Mouse (Mus musculus): Measurements from ENCODE around the gene Pappa2. TPM values are rescaled to one million over a fixed set of nuclear protein-coding genes. Genes with fewer than 3 reads are reported as not detected.

Gene Pappa2
- total and polyA plus RNA-seq, 2 experiments from 2014 or later, result 0.63 to 5.4 TPM

DNA sequence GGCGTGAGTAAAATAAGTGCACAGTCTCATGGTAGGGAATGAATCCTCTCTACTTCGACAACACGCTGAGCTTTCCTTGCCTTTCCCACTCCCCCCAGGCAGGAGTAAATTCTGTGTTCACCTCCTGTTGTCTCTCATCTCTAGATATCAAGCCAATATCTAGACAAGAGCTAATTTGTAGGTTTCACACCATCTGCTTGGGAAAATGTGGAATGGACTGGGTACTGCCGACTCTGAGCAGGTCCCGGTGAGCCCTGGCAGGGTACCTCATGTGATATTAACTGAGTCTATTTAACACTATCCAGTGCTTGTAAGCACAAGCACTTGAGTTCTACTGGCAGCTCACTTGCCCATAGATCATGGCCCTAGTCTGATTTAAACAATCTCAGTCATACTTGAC is 64.7 kb downstream of the Pappa2 start:
- H3K4me1 ChIP-seq (ENCODE audit: insufficient read depth), result no peaks in the 10 kb centered on the region
- no peak for TF ChIP-seq CTCF (IDR thresholded peaks at IDR 0.05; ENCODE audit: low read depth)
- no peak overlapping the region for H3K9ac ChIP-seq
- no peaks in the 10 kb centered on the region for H3K36me3 ChIP-seq (ENCODE audit: insufficient read depth)
- ATAC-seq (no peak), DNase-seq (no peak)
- no peaks in the 10 kb centered on the region for H3K27me3 ChIP-seq (ENCODE audit: insufficient read depth, low read length)
- no peak overlapping the region for H3K4me2 ChIP-seq (ENCODE audit: low read depth)
- no peak overlapping the region for H3K27ac ChIP-seq (ENCODE audit: low read depth, low read length)
- no peak overlapping the region for H3K4me3 ChIP-seq (ENCODE audit: low read depth, low read length)
- WGBS, result 79% methylated on average over 5 of the region's 5 CpGs
- H3K9me3 ChIP-seq (ENCODE audit: low read length), result no peaks in the 10 kb centered on the region

DNA sequence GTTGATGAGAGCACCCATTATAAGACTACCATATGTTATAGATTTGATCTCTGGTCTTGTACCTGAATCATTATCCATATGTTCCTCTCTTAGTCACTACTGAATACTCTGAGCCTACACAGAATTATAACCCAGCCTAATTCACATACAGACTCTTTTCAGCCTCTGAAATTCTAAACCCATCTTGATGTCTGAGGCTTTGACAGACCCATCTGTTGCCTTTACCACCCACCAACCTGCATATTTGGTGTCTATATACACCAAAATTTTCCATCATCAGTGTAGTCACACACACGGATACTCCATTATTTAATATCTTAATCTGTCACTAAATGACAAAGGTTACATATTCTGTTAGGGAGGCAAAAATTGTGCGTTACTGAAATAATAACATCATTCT is 69.6 kb downstream of the Pappa2 start:
- H3K27me3 ChIP-seq (ENCODE audit: insufficient read depth, low read length), result no peaks in the 10 kb centered on the region
- DNase-seq (no peak), ATAC-seq (no peak)
- no peak overlapping the region for H3K9ac ChIP-seq
- no peaks in the 10 kb centered on the region for H3K9me3 ChIP-seq (ENCODE audit: low read length)
- H3K4me1 ChIP-seq (ENCODE audit: insufficient read depth), result no peaks in the 10 kb centered on the region
- TF ChIP-seq CTCF (IDR thresholded peaks at IDR 0.05; ENCODE audit: low read depth), result no peak
- no peak overlapping the region for H3K4me3 ChIP-seq (ENCODE audit: low read depth, low read length)
- H3K27ac ChIP-seq (ENCODE audit: low read depth, low read length), result no peak overlapping the region
- no peak overlapping the region for H3K4me2 ChIP-seq (ENCODE audit: low read depth)
- no peaks in the 10 kb centered on the region for H3K36me3 ChIP-seq (ENCODE audit: insufficient read depth)
- 91% methylated on average over 2 of the region's 2 CpGs for WGBS

GRCm38 (mm10) chr1:158897339-158897738 is 83.0 kb downstream of the Pappa2 start:
- Histone ChIP-seq H3K27ac (ENCODE audit: low read depth, low read length) (no peak overlapping the region), H3K27me3 (ENCODE audit: insufficient read depth, low read length) (no peaks in the 10 kb centered on the region), H3K4me1 (ENCODE audit: insufficient read depth) (no peaks in the 10 kb centered on the region), H3K9ac (no peak overlapping the region), H3K4me3 (ENCODE audit: low read depth, low read length) (no peak overlapping the region), H3K4me2 (ENCODE audit: low read depth) (no peak overlapping the region), H3K9me3 (ENCODE audit: low read length) (no peaks in the 10 kb centered on the region), H3K36me3 (ENCODE audit: insufficient read depth) (no peaks in the 10 kb centered on the region)
- DNase-seq (no peak), ATAC-seq (no peak)
- no peak for TF ChIP-seq CTCF (IDR thresholded peaks at IDR 0.05; ENCODE audit: low read depth)

DNA sequence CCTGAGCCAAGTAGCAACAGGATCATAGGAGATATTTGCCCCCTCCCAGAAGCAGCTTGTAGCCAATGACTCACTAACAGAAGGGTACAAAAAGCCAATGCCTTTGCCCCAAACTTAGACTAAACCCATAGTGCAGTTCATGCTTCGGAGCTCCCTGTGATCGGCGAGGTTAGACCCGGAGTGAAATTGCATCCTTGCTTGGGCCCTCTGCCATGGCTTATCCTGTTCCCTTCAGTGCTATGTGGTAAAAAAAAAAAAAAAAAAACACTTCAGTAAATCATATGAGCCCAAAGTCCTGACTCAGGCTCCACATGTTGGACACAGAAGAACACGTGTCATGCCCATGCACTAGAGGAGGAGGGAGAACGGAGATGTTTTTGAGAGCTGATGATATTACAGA is 85.8 kb downstream of the Pappa2 start:
- no peaks in the 10 kb centered on the region for H3K4me1 ChIP-seq (ENCODE audit: insufficient read depth)
- DNase-seq, result no peak
- H3K9me3 ChIP-seq (ENCODE audit: low read length), result no peaks in the 10 kb centered on the region
- H3K4me3 ChIP-seq (ENCODE audit: low read depth, low read length), result no peak overlapping the region
- H3K9ac ChIP-seq, result no peak overlapping the region
- no peak for ATAC-seq
- no peak overlapping the region for H3K4me2 ChIP-seq (ENCODE audit: low read depth)
- no peaks in the 10 kb centered on the region for H3K27me3 ChIP-seq (ENCODE audit: insufficient read depth, low read length)
- H3K36me3 ChIP-seq (ENCODE audit: insufficient read depth), result no peaks in the 10 kb centered on the region
- TF ChIP-seq CTCF (IDR thresholded peaks at IDR 0.05; ENCODE audit: low read depth), result no peak
- no peak overlapping the region for H3K27ac ChIP-seq (ENCODE audit: low read depth, low read length)
- WGBS, result 89% methylated on average over 6 of the region's 6 CpGs

GRCm38 (mm10) chr1:158875487-158875886 is 104.8 kb downstream of the Pappa2 start:
- ATAC-seq, result no peak
- H3K4me1 ChIP-seq (ENCODE audit: insufficient read depth), result no peaks in the 10 kb centered on the region
- no peak for TF ChIP-seq CTCF (IDR thresholded peaks at IDR 0.05; ENCODE audit: low read depth)
- no peaks in the 10 kb centered on the region for H3K9me3 ChIP-seq (ENCODE audit: low read length)
- no peak overlapping the region for H3K27ac ChIP-seq (ENCODE audit: low read depth, low read length)
- H3K27me3 ChIP-seq (ENCODE audit: insufficient read depth, low read length), result no peaks in the 10 kb centered on the region
- H3K4me3 ChIP-seq (ENCODE audit: low read depth, low read length), result no peak overlapping the region
- no peak overlapping the region for H3K9ac ChIP-seq
- no peak overlapping the region for H3K4me2 ChIP-seq (ENCODE audit: low read depth)
- DNase-seq, result no peak
- 82% methylated on average over 3 of the region's 3 CpGs for WGBS
- H3K36me3 ChIP-seq (ENCODE audit: insufficient read depth), result no peaks in the 10 kb centered on the region

DNA sequence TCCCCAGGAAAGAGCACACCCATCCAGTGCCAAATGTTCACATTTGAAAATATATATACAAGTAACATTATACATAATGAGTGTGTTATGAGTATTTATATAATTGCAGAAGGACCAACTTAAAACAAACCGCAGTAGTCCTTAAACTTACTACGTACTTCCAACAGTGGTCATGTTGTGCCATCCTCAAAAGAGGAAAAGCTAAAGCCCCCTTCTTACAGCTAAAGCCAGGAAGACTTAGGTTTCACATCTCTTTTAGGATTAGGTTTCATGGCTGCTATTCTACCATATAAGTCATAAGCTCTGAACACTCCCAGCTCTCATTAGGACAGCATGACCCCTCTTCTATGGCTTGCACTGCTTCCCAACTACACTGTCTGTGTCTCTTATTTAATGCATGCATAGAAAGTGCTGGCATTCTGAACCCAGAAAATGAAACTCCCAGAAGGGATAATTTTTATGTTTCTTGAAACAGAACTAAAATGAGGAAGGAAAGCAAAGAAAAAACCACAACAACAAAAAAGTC is 105.7 kb downstream of the Pappa2 start:
- no peak overlapping the region for H3K9ac ChIP-seq
- no peaks in the 10 kb centered on the region for H3K27me3 ChIP-seq (ENCODE audit: insufficient read depth, low read length)
- H3K4me3 ChIP-seq (ENCODE audit: low read depth, low read length), result no peak overlapping the region
- no peaks in the 10 kb centered on the region for H3K4me1 ChIP-seq (ENCODE audit: insufficient read depth)
- no peak for TF ChIP-seq CTCF (IDR thresholded peaks at IDR 0.05; ENCODE audit: low read depth)
- ATAC-seq, result no peak
- no peak for DNase-seq
- no peaks in the 10 kb centered on the region for H3K36me3 ChIP-seq (ENCODE audit: insufficient read depth)
- no peaks in the 10 kb centered on the region for H3K9me3 ChIP-seq (ENCODE audit: low read length)
- H3K27ac ChIP-seq (ENCODE audit: low read depth, low read length), result no peak overlapping the region
- H3K4me2 ChIP-seq (ENCODE audit: low read depth), result no peak overlapping the region
- 98% methylated on average over 2 of the region's 2 CpGs for WGBS

DNA sequence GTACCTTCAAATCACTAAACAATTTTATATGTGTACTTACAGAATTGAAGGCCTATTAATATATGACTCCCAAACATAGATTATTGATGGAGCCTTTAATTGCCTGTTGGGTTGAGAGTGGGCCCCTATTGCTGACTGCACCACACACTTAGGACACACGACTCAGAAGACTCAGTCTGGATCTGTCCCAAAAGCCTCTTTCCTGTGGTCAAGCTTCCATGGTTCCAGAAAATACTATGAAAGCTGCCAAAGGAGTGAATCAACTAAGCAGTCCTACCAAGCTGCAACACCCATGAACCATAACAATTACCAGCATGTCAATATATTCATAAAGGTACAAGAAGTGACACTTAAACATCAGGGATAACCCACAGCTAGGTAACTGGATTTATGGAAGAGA is 106.7 kb downstream of the Pappa2 start:
- ATAC-seq, result no peak
- no peaks in the 10 kb centered on the region for H3K36me3 ChIP-seq (ENCODE audit: insufficient read depth)
- TF ChIP-seq CTCF (IDR thresholded peaks at IDR 0.05; ENCODE audit: low read depth), result no peak
- no peak for DNase-seq
- no peak overlapping the region for H3K4me3 ChIP-seq (ENCODE audit: low read depth, low read length)
- no peak overlapping the region for H3K9ac ChIP-seq
- 79% methylated on average over 1 of the region's 1 CpGs for WGBS
- H3K4me1 ChIP-seq (ENCODE audit: insufficient read depth), result no peaks in the 10 kb centered on the region
- H3K27me3 ChIP-seq (ENCODE audit: insufficient read depth, low read length), result no peaks in the 10 kb centered on the region
- H3K27ac ChIP-seq (ENCODE audit: low read depth, low read length), result no peak overlapping the region
- no peak overlapping the region for H3K4me2 ChIP-seq (ENCODE audit: low read depth)
- no peaks in the 10 kb centered on the region for H3K9me3 ChIP-seq (ENCODE audit: low read length)

- no peaks in the 10 kb centered on the region for H3K27me3 ChIP-seq (ENCODE audit: insufficient read depth, low read length)
- no peak overlapping the region for H3K27ac ChIP-seq (ENCODE audit: low read depth, low read length)
- H3K9ac ChIP-seq, result no peak overlapping the region
- no peak for TF ChIP-seq CTCF (IDR thresholded peaks at IDR 0.05; ENCODE audit: low read depth)
- WGBS, result 91% methylated on average over 2 of the region's 2 CpGs
- H3K36me3 ChIP-seq (ENCODE audit: insufficient read depth), result no peaks in the 10 kb centered on the region
- no peak for ATAC-seq
- no peaks in the 10 kb centered on the region for H3K4me1 ChIP-seq (ENCODE audit: insufficient read depth)
- H3K4me3 ChIP-seq (ENCODE audit: low read depth, low read length), result no peak overlapping the region
- no peak overlapping the region for H3K4me2 ChIP-seq (ENCODE audit: low read depth)
- H3K9me3 ChIP-seq (ENCODE audit: low read length), result no peaks in the 10 kb centered on the region
- DNase-seq, result no peak
Measured at GRCm38 (mm10) chr1:158871401-158871800, 108.9 kb downstream of the Pappa2 start.
